Comparison of ENCODE assay signal across 32 mouse cellular contexts in the genomic region with DNA sequence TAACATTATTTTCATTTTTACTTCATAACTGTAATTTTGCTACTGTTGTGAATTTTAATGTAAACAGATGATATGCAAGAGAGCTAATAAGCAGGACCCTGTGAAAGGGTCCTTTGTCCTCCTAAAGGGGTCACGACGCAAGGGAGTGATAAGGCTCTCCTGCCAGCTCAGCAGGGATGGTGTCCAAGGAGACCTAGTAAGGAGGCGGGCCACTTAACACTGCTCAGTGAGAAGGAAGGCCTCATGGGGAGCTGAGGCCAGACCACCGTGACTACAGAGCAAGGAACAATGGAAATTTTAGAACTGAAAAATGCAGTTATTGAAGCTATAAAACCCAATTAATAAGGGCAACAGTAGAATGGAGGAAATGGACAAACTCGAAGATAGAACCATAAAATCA.
"Had no signal": no experiment of that assay in that cellular context is flagged by ENCODE, and none has a peak within 500 bp of the region (broad histone marks: within the 10 kb centered on the region; RNA-seq: fewer than 3 reads in every experiment).

No protein-coding gene starts in this region.

- H3K27ac ChIP-seq: left cerebral cortex, adult 2 months; limb, embryonic 10.5 days; limb, embryonic 12.5 days; limb, embryonic 13.5 days; limb, embryonic 15.5 days; liver, embryonic 12.5 days; liver, embryonic 13.5 days; liver, embryonic 14.5 days; liver, embryonic 15.5 days; lung, embryonic 15.5 days; macrophage; midbrain, embryonic 10.5 days; midbrain, embryonic 12.5 days; midbrain, embryonic 13.5 days; midbrain, embryonic 15.5 days had no signal

- H3K4me3 ChIP-seq: left cerebral cortex, adult 2 months; limb, embryonic 10.5 days; limb, embryonic 12.5 days; limb, embryonic 13.5 days; limb, embryonic 15.5 days; liver, embryonic 12.5 days; liver, embryonic 13.5 days; liver, embryonic 15.5 days; lung, embryonic 15.5 days; megakaryocyte, embryonic 14.5 days; midbrain, embryonic 10.5 days; midbrain, embryonic 12.5 days; midbrain, embryonic 13.5 days; midbrain, embryonic 15.5 days; myocyte had no signal

- H3K4me1 ChIP-seq: limb, embryonic 15.5 days; lung, embryonic 15.5 days; midbrain, embryonic 10.5 days; midbrain, embryonic 12.5 days; midbrain, embryonic 13.5 days; midbrain, embryonic 15.5 days had no signal

- H3K27me3 ChIP-seq: limb, embryonic 13.5 days; limb, embryonic 15.5 days; liver, embryonic 12.5 days; liver, embryonic 13.5 days; liver, embryonic 15.5 days; lung, embryonic 15.5 days; midbrain, embryonic 12.5 days; midbrain, embryonic 13.5 days; midbrain, embryonic 15.5 days had no signal

- H3K36me3 ChIP-seq: limb, embryonic 10.5 days; limb, embryonic 12.5 days; limb, embryonic 13.5 days; limb, embryonic 15.5 days; liver, embryonic 12.5 days; liver, embryonic 13.5 days; liver, embryonic 15.5 days; lung, embryonic 15.5 days; midbrain, embryonic 10.5 days; midbrain, embryonic 12.5 days; midbrain, embryonic 13.5 days; midbrain, embryonic 15.5 days had no signal

- ATAC-seq: liver, embryonic 12.5 days; liver, postnatal 0 days; lung, postnatal 0 days; midbrain, embryonic 13.5 days; midbrain, embryonic 15.5 days; midbrain, embryonic 16.5 days had no signal

- DNase-seq: left cerebral cortex, postnatal 4 days; liver; liver, embryonic 13.5 days; liver, postnatal 0 days; lung, adult 18-20 months; lung, adult 2 months; lung, embryonic 14.5 days; lung, postnatal 10 days; lung, postnatal 14 days; lung, postnatal 36 days; lung, postnatal 4 days; midbrain, embryonic 14.5 days had no signal

- H3K9ac ChIP-seq: limb, embryonic 12.5 days; limb, embryonic 13.5 days; limb, embryonic 15.5 days; liver, embryonic 12.5 days; liver, embryonic 13.5 days; liver, embryonic 14.5 days; liver, embryonic 15.5 days; liver, postnatal 0 days; lung, embryonic 14.5 days; lung, embryonic 15.5 days; midbrain, embryonic 12.5 days; midbrain, embryonic 13.5 days; midbrain, embryonic 15.5 days had no signal

- H3K4me2 ChIP-seq: limb, embryonic 12.5 days; limb, embryonic 13.5 days; limb, embryonic 15.5 days; liver, embryonic 11.5 days; liver, embryonic 12.5 days; liver, embryonic 13.5 days; liver, embryonic 15.5 days; lung, embryonic 14.5 days; lung, embryonic 15.5 days; midbrain, embryonic 11.5 days; midbrain, embryonic 12.5 days; midbrain, embryonic 13.5 days; midbrain, embryonic 15.5 days had no signal

- H3K9me3 ChIP-seq: limb, embryonic 10.5 days; limb, embryonic 12.5 days; limb, embryonic 13.5 days; limb, embryonic 15.5 days; liver, embryonic 12.5 days; liver, embryonic 13.5 days; liver, embryonic 15.5 days; lung, embryonic 15.5 days; megakaryocyte, embryonic 14.5 days; midbrain, embryonic 10.5 days; midbrain, embryonic 12.5 days; midbrain, embryonic 13.5 days; midbrain, embryonic 15.5 days had no signal
